Mouse (Mus musculus) lung, embryonic 14.5 days (tissue): ENCODE measurements around the gene 5730409E04Rik. TPM values are rescaled to one million over a fixed set of nuclear protein-coding genes. Genes with fewer than 3 reads are reported as not detected.

Experiments
- ATAC-seq: fragments of 200-750 bp; cut with Nextera tagmentation; 2 replicates; pipeline ENCODE4 v1.8.0; 2017; ENCODE audit warnings: mild to moderate bottlenecking, moderate TSS enrichment, moderate library complexity; ENCODE audit not compliant: insufficient read depth
- DNase-seq: peaks from one replicate; pipeline ENCODE4 v3.0.0-alpha.2; 2015
- H3K27ac ChIP-seq: fragments of 300-500 bp; sonication (generic); 2 replicates; pipeline ENCODE4 v1.5.1; 2014; ENCODE audit warnings: low read depth, mild to moderate bottlenecking, moderate library complexity
- H3K27me3 ChIP-seq: fragments of 300-500 bp; sonication (generic); 2 replicates; pipeline ENCODE4 v1.6.1; 2014; ENCODE audit warnings: low read length, control low read depth; ENCODE audit not compliant: insufficient read depth
- H3K36me3 ChIP-seq: fragments of 300-500 bp; sonication (generic); 2 replicates; pipeline ENCODE4 v1.6.1; 2014; ENCODE audit warnings: control low read depth; ENCODE audit not compliant: insufficient read depth
- H3K4me1 ChIP-seq: fragments of 300-500 bp; sonication (generic); 2 replicates; pipeline ENCODE4 v1.6.1; 2014; ENCODE audit warnings: antibody characterized with exemption, control low read depth; ENCODE audit not compliant: insufficient read depth
- H3K4me2 ChIP-seq: fragments of 300-500 bp; sonication (generic); 2 replicates; pipeline ENCODE4 v1.6.1; 2014; ENCODE audit warnings: mild to moderate bottlenecking
- H3K4me3 ChIP-seq: fragments of 300-500 bp; sonication (generic); 2 replicates; pipeline ENCODE4 v1.5.1; 2014; ENCODE audit warnings: low read depth, low read length
- H3K9ac ChIP-seq: fragments of 300-500 bp; sonication (generic); 2 replicates; pipeline ENCODE4 v1.6.1; 2014
- H3K9me3 ChIP-seq: fragments of 300-500 bp; sonication (generic); 2 replicates; pipeline ENCODE4 v1.6.1; 2016; ENCODE audit warnings: low read depth, low read length, control low read depth
- CTCF ChIP-seq: IDR thresholded peaks from 2 replicates; pipeline ENCODE4 v1.5.1; 2016; ENCODE audit warnings: antibody characterized with exemption, low read depth
- WGBS: fragments of 180-500 bp; shearing (Covaris S2); extraction: QIAGEN DNeasy Blood & Tissue Kit; methylation state at CpG from one replicate; pipeline ENCODE4 v1.1.7; 2014; 5-methylcytosine and 5-hydroxymethylcytosine counted together
- polyA plus RNA-seq: library from polyadenylated mRNA; unstranded; fragments of >200 nt; fragmentation: Nextera tagmentation; extraction: Ambion mirVana; gene quantifications from 2 replicates; pipeline ENCODE4 v1.2.1, GENCODE M21; 2014

The 5730409E04Rik gene
- polyA plus RNA-seq, 1 experiment from 2014 or later, result 3.2 TPM

DNA sequence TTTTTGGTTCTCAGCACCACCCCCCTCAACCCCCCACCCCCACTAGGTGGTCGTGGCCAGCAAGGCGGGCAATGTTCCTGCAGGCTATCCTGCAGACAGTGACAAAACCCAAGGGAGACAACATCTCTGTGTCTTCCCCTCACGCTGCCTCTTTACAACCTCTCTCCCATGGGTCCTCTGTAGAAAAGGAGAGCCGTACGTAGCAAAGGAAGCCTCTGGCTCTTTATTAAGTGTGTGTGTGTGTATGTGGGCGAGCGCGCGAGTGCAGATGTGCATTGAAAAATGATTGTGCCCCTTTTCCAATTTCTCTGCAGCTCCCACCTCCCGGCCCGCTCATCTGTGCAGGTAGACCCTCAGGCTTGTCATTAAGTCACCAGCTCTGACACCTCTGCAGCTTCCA, 26.7 kb downstream of the 5730409E04Rik start:
- Histone ChIP-seq H3K9ac (no peak overlapping the region), H3K36me3 (no peaks in the 10 kb centered on the region), H3K4me1 (no peaks in the 10 kb centered on the region), H3K27me3 (no peaks in the 10 kb centered on the region), H3K4me2 (no peak overlapping the region), H3K4me3 (no peak overlapping the region), H3K9me3 (no peaks in the 10 kb centered on the region), H3K27ac (no peak overlapping the region)
- 25% methylated on average over 11 of the region's 11 CpGs for WGBS
- ATAC-seq (no peak), DNase-seq (no peak)
- TF ChIP-seq CTCF, result no peak

DNA sequence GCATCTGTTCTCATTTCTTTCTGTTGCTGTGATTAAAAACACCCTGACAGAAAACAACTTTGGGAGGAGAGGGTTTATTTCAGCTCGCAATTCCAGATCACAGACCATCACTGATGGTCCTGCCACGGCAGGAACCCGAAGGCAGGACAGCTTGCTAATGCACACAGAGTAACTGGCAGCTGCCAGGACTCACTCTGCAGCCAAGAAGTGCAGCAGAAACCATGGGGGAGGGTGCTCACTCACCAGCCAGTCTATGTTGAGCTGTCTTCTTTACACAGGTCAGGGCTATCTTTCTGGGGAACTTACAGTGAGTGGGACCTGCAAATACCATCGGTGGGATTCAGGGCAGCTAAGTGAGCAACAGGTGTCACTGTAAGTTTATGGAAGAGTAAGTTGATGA, 27.8 kb downstream of the 5730409E04Rik start:
- DNase-seq (no peak), ATAC-seq (no peak)
- H3K36me3 ChIP-seq, result no peaks in the 10 kb centered on the region
- 59% methylated on average over 4 of the region's 4 CpGs for WGBS
- no peaks in the 10 kb centered on the region for H3K27me3 ChIP-seq
- H3K4me1 ChIP-seq, result no peaks in the 10 kb centered on the region
- H3K4me2 ChIP-seq, result no peak overlapping the region
- H3K9ac ChIP-seq, result no peak overlapping the region
- no peak for TF ChIP-seq CTCF
- no peaks in the 10 kb centered on the region for H3K9me3 ChIP-seq
- H3K4me3 ChIP-seq, result no peak overlapping the region
- no peak overlapping the region for H3K27ac ChIP-seq

DNA sequence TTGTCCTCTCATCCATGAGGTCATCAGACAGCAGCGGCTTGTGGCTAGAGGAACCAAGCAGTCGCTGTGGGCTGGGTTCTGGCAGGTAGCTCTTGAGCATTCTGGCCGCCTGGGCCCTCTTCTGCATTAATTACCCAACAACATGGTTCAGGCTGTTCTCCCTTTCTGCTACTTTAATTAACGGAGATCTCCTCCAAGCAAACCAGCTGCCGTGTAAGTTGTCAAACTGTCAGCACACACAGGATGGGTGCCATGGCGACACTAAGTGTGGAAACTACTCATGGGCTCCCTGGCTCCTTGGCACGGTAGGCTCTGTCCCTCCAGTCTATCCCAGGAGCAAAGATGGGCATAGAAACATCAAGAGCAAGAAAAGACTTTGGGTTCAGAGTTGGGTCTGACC, 29.7 kb downstream of the 5730409E04Rik start:
- ATAC-seq, result no peak
- no peak overlapping the region for H3K4me2 ChIP-seq
- DNase-seq, result no peak
- H3K27me3 ChIP-seq, result no peaks in the 10 kb centered on the region
- 54% methylated on average over 7 of the region's 7 CpGs for whole genome bisulfite sequencing
- H3K9ac ChIP-seq, result no peak overlapping the region
- H3K4me3 ChIP-seq, result no peak overlapping the region
- H3K4me1 ChIP-seq, result no peaks in the 10 kb centered on the region
- no peak for TF ChIP-seq CTCF
- H3K27ac ChIP-seq, result no peak overlapping the region
- no peaks in the 10 kb centered on the region for H3K36me3 ChIP-seq
- H3K9me3 ChIP-seq, result no peaks in the 10 kb centered on the region

DNA sequence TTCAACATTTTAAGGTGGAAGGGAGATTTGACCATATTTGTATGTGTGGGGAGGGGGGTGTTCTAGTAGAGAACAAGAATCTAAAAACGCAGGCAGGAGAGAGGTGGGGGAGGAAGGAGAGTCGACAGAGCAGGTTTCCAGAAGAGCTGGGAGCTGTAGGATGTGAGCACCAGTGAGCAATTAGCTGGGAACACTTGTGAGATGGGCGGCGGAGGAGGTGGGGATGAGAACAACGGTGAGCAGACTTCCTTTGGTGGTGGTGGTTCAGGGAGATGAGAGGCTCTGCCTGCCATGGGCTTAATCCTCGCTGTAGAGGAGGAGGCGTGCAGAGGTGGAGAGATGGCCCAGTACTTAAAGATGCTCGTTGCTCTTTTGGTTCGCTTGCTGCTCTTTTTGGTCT, 32.3 kb downstream of the 5730409E04Rik start:
- H3K27ac ChIP-seq, result no peak overlapping the region
- 37% methylated on average over 9 of the region's 9 CpGs for WGBS
- no peaks in the 10 kb centered on the region for H3K9me3 ChIP-seq
- ATAC-seq (no peak), DNase-seq (no peak)
- no peak for TF ChIP-seq CTCF
- H3K9ac ChIP-seq, result no peak overlapping the region
- H3K4me1 ChIP-seq, result no peaks in the 10 kb centered on the region
- H3K4me3 ChIP-seq, result no peak overlapping the region
- no peak overlapping the region for H3K4me2 ChIP-seq
- no peaks in the 10 kb centered on the region for H3K27me3 ChIP-seq
- H3K36me3 ChIP-seq, result no peaks in the 10 kb centered on the region

DNA sequence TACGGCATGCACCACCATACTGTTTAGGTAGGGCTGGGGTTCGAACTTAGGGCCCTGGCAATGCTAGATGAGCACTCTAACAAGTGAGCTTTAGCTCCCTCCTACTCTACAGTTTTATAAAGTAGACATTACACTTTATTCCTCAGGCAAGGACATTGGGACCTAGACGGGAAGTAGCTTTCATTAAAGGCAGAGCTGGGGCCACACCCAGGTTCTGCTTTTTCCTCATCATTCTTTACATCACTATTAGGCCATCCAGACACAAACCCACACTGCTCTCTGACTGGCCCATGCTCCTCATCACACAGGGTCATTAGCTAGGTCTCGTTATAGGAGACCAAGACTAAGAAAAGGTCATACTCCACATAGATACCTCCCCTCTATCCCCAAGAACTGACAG, 34.2 kb downstream of the 5730409E04Rik start:
- WGBS, result 63% methylated on average over 4 of the region's 4 CpGs
- no peak for DNase-seq
- no peak overlapping the region for H3K9ac ChIP-seq
- H3K27me3 ChIP-seq, result no peaks in the 10 kb centered on the region
- TF ChIP-seq CTCF, result no peak
- no peak for ATAC-seq
- no peaks in the 10 kb centered on the region for H3K36me3 ChIP-seq
- H3K4me3 ChIP-seq, result no peak overlapping the region
- H3K4me1 ChIP-seq, result no peaks in the 10 kb centered on the region
- H3K4me2 ChIP-seq, result no peak overlapping the region
- H3K27ac ChIP-seq, result no peak overlapping the region
- H3K9me3 ChIP-seq, result no peaks in the 10 kb centered on the region

DNA sequence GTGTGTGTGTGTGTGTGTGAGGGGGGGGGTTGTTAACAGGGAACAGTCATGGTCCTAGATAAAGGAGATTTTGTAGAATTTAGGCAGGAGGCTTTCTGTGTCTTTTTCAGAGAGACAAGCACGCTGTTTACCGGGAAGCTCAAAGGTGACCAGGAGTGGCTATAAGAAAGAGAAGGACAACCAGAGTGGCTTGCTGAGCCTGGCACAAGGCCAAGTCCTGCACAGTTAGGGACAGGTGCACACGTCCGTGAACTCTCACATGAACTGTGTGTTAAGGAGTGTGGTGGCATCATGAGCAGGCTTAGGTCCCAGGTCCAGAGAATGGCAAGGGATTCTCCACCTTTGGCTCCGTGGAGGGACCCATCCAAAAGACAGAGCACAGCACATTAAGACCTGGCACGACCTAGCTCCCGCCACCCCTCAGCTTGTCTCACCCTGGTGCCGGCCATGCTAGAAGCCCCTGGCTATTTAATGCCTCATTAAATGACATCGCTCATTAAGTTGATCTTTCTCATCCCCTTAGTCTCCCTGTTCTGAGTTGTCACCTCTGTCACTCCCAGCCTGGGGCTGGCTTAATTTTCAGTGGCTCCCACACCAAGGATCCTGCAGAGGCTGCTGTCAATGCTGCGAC, 34.8 kb downstream of the 5730409E04Rik start:
- WGBS, result 65% methylated on average over 10 of the region's 10 CpGs
- H3K9me3 ChIP-seq, result no peaks in the 10 kb centered on the region
- no peak for ATAC-seq
- H3K27me3 ChIP-seq, result no peaks in the 10 kb centered on the region
- DNase-seq, result no peak
- H3K9ac ChIP-seq, result no peak overlapping the region
- no peak overlapping the region for H3K4me2 ChIP-seq
- no peak for TF ChIP-seq CTCF
- H3K4me1 ChIP-seq, result no peaks in the 10 kb centered on the region
- no peaks in the 10 kb centered on the region for H3K36me3 ChIP-seq
- no peak overlapping the region for H3K4me3 ChIP-seq
- H3K27ac ChIP-seq, result no peak overlapping the region

DNA sequence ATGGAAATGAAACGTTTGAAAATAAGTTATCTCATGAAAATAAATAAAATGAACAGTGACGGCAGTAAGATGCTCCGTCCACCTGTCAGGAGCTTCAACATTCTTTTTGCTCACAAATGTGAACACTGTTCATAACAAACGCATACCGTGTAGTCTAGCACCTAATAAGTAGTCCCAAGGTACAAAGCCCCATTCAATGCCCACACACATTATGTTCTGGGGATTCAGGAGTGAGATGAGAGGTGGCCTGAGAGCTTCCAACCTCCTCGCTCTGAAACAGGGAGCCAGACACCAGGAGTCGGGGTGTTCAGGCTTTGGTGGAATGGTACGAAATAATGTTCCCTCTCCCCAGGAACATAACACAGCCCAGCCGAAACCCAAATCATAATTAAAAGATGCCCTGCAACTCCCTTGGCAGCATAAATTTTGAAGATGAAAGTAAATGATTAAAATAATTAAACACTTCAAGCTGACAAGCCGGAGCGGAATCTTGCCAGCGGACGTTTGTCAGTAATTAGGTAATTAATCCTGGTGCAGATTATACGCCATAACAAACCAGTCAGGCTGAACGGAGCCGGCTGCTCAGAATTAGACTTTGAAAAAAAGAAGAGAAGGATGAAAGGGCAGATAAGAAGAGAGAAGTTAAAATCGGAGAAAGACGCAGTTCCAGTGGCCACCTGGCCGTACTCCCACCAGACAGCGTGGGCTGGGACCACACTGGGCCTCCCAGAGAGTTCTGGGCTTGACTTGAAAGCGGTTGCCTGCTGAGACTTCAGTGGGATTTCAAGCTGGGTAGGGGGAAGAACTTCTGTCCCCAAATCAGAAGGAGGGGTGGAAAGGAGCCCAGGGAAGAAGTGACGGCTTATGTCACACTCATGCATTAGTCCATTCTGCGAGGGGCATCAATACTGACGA, 38.6 kb downstream of the 5730409E04Rik start:
- DNase-seq (no peak), ATAC-seq (no peak)
- H3K9ac ChIP-seq, result no peak overlapping the region
- H3K36me3 ChIP-seq, result no peaks in the 10 kb centered on the region
- TF ChIP-seq CTCF, result no peak
- no peak overlapping the region for H3K4me3 ChIP-seq
- WGBS, result 26% methylated on average over 24 of the region's 24 CpGs
- no peak overlapping the region for H3K4me2 ChIP-seq
- H3K27ac ChIP-seq, result no peak overlapping the region
- no peaks in the 10 kb centered on the region for H3K27me3 ChIP-seq
- H3K4me1 ChIP-seq, result no peaks in the 10 kb centered on the region
- H3K9me3 ChIP-seq, result no peaks in the 10 kb centered on the region
